Mouse (Mus musculus) lung, adult 2 months (tissue): ENCODE data around the gene Xpot.

Experiments used
- CTCF ChIP-seq: fragments of 200-500 bp; IDR thresholded peaks from 2 replicates; pipeline ENCODE4 v1.5.1; 2011; ENCODE audit warnings: mild to moderate bottlenecking, low read length, control low read depth; ENCODE audit not compliant: insufficient read depth
- POLR2A ChIP-seq: fragments of 200-500 bp; IDR thresholded peaks from 2 replicates; pipeline ENCODE4 v1.6.1; 2011; ENCODE audit warnings: low read depth, mild to moderate bottlenecking, control low read depth, low read length, borderline replicate concordance; ENCODE audit errors: extremely low read depth

- TF ChIP-seq POLR2A (no peak), CTCF (no peak)
Observed at GRCm38 (mm10) chr10:121601272-121601671, 24.9 kb downstream of the Xpot start.
